Mouse (Mus musculus) cerebellum, adult 11 months (tissue): Measurements from ENCODE around the gene Mta1.

Experiments
- DNase-seq: peaks from one replicate; pipeline ENCODE4 v3.0.0; 2022

The Mta1 gene

DNA sequence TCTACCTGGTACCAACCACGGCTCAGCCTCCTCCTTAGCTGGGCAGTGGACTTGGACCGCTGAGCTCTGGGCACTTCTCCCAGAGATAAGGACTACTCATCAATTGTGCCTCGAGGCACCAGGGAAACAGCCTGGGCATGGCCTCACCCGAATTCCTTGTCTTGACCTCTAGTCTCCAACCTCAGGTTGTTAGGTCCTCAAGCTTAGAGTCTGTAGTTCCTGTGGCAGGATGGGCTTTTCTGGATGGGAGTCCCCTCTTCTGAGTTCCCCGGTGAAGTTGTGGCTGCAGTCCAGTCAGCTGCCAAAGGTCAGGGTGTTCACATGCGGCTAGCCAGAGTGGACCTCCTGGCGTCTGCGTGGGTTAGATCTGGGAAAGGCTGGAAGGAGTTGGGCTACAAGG lies 53.0 kb downstream of the Mta1 start:
- DNase-seq = no peak

DNA sequence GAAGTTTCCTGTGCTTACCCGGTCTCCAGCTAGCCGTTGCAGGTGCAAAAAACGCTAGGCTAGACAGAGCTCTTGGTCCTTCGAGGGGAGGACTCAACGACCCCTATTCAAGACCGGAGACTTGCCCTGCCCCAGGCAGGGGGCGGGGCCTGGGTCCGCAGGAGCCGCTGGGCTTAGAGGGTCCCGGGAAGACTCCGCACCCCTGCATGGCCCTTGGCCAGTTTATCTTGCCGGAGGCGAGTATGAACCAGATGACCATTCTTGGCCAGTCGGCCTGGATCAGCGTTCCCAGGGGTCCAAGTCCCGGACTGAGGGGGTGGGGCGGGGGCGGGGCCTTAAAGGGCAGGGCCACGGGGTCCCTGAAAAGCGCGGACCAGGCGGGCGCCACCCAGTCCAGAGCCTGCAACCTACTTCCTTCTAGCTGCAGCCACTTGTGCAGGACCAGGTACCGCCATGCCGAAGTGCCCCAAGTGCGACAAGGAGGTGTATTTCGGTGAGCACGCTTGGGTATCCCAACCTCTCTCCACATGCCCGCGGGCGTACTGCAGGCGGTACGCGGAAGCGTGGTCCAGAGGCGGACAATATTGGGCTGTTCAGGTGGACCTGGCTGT lies 53.7 kb downstream of the Mta1 start:
- no peak for DNase-seq

DNA sequence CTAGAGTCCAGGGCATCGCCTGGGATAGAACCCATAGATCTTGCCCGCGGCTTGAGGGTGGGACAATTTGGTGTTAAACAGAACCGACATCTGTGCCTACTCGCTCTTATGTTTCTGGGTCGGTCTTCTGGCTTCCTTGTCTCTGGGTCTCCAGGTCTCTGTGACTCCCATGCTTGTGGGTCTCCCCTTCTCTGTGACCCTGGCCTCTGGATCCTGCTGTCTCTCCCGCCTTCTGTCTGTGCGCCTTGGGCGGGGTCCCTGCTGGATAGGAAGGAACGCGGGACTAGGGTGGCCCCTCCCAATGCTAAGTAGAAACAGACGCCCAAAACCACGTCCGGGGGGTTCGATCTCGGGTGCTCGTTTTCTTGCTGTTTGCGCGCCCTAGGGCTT lies 54.2 kb downstream of the Mta1 start:
- DNase-seq = no peak

DNA sequence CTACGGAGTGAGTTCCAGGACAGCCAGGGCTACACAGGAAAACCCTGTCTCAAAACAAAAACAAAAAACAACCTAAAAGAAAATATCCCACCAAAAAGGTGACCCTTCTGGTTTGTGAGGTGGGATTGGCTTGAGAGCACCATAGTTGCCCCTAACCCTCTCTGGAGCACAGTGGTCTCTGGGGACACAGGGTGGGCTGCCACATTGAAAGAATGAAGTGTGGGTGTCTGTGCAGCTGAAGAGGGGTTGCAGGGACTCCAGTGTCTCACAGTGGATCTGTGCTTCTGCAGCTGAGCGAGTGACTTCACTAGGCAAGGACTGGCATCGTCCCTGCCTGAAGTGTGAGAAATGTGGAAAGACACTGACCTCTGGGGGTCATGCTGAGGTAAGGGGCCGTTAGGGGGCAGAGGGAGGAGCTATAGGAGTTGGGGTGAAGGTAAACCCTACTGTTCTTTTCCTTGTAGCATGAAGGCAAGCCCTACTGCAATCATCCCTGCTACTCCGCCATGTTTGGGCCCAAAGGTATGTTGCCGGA lies 55.0 kb downstream of the Mta1 start:
- no peak for DNase-seq

DNA sequence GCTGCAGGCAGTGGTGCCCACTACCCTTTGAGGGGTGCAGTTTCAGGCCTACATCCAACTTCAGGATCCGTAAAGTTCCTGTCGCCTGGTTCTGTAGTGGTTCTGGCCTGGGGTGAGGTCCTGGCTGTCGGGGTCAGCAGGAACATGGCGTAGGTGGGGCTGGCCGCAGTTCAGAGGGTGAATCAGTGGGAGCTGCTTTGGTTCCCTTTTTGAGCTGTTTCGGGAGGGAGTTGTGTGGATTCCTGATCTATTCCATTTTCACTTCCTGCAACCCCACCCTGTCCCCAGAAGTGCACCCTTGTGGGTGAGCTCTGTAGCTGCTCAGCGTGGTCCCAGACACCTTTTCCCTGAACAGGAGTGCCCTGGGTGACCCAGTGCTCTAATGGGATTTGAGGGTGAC lies 55.9 kb downstream of the Mta1 start:
- no peak for DNase-seq

DNA sequence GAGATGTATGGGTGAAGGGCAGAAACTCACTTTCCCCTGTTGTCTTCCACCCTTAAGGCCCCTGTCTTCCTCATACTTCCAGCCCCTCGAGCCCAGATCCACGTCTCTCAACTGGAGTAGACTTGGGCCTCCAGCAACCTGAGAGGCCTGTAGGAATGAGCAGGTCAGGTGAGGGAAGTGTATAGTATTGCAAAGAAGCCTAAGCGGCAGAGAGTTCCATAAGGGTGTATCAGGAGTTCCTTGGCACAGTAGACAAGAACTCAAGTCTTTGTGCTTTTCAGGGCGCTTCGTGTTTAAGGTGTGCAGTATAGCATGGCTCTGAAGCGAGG lies 56.6 kb downstream of the Mta1 start:
- no peak for DNase-seq

DNA sequence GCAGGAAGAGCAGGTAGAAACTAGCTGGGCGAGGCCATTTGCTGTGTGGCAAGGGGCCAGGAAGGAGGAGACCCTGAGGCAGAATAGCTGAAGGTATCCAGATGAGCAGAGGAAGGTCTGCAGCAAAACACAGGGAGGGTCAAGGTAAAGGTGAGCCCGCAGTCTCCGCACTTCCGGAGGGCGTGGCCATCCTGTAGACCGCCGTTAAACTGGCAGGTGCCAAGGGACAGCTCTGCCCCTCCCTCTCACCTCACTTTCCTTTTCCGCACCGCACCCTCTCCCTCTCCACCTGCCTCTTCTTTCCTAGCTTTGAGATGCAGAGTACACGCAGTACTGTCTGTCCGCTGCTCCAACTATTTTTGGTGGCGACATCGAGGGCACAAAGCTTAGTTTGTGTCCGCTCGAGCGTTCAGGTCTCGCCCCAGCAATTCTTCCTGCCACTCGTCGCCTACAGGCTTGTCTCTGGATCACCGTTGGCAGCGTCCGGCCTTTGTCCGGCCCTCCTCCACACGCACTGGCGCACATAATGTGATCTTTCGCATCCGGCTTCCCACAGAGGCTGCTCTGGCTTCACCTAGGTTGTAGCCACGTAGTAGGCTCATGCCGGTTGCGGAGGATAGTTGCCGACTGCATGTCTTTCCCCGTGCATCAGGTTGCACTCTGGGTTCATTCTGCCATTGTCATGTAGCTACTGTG lies 57.1 kb downstream of the Mta1 start:
- peak; percentile 53 for DNase-seq

DNA sequence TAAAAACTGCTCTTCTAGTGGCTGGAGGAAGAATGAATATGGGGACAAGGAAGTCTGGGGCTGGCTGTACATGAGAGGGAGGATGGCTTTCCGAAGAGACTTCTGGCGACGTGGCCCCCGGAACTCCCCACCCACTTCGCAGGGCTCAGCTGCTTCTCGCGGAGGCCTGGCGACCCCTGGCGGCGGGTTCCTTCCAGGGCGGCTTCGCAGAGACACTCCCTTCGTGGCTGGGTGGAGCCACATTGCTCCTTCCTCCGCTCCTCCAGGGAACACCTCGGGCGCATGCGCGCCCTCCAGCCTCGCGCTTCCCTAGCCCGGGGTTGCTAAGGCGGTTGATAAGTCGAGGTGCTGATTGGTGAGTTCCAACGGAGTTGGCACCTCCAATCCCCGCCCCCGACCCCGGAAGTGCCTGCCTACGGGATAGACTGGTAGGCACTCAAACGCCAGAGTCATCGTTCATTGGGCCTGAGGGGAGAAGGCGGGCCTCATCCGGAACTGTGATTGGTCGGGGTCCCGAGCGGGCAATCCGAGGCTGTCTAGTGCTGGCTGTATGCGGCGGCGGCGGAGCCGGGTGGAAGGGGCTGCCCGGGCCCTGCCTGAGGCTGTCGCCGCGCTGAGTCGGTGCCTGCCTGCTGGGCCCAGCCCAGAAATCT lies 57.9 kb downstream of the Mta1 start, which contains the start of gene Tedc1:
TSS of gene Tedc1 (plus strand) at position 535 of the 653 bp plus-strand sequence.
- DNase-seq = peak; percentile 99

DNA sequence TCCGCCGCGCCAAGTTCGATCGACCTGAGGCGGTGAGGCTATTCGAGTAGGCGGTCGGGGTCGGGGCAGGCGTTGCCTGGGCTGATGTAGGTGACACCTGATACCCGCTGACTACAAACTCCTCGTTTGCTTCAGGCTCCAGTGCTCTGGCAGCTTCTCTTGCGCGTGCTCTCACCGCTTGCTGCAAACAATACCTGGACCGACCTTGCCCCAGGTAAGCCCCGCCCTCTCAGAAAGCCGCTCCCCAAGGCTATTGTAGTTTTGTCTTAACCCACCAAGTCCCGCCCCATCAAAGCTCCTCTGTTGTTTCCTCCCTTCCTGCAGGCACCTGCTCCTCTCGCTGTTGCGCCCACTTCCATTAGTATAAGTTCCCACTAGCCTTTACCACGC lies 58.5 kb downstream of the Mta1 start:
- DNase-seq = no peak

DNA sequence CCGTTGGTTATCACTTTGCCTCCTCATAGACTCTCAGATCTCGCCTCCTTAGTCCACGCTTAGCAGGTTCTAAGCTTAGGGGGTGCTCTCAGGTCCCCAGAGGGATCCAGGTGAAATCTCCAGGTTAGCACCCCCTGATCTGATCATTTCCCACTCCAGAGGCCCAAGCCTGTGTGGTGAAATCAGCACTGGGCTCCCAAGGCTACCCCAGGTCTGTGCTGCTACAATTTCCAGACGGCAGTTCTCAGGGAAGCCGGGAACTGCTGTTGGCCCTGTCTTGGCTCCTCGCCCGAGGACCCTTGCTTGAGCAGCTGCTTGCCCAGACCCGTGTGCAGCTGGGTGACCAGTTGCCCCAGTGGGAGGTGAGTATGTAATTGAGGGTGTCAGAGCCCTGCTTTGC lies 58.9 kb downstream of the Mta1 start:
- peak; percentile 45 for DNase-seq

DNA sequence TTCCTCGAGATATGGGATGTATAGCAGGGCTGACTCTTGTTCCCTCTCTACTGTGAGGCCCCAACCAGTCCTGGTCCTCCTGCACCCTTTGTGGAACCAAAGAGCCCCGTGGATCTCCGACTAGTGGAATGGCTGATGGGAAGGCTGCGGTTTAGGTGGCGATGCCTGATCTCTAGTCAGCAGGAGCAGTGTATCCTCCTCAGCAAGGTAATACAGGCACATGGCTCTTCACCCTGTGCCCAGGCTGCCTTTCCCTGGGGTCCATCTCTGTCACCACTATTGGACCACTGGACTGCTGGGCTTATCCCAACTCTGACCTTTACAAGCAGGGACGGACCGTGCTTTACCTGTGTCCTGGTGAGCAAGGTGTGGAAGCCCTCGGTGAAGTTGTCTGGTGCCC lies 59.4 kb downstream of the Mta1 start:
- DNase-seq = no peak

DNA sequence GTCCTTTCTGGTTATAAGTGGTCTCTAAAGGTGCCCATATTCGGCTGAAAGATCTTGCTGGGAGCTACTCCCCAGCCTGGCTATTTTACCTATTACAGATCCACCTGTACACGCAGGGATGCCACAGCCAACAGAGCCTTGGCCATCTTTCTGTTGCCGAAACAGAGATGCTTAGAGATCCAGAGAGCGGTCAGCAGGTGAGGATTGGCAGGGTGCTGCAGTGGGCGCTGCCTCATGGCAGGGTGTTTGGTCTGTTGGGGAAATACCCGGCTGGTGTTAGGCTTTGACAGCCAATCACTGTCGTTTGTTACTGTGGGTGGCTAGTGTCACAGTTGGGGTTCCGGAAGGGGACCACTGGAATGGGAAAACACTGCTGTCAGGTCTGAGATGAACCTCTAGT lies 59.9 kb downstream of the Mta1 start:
- DNase-seq = no peak

DNA sequence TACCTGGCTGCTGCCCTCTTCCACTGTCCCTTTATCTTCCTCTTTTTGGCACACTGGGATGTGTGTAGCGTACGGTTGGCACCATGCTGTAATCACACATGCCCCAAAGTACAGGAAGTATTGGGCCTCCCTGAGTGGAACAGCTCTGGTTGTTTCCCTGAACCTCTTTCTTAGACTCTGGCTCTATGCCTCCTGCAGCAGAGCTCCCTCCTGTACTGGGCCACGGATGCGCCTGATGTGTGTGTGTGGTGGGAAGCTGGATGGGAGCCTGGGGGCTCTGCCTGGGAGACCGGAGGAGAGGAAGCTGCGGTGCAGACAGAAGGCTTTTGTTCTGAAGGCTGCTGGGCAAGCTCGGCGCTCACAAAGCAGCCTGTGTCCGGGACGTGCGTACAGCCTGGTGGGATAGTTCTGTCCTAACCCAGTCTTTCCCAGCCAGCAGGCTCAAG lies 65.5 kb downstream of the Mta1 start:
- DNase-seq = no peak

DNA sequence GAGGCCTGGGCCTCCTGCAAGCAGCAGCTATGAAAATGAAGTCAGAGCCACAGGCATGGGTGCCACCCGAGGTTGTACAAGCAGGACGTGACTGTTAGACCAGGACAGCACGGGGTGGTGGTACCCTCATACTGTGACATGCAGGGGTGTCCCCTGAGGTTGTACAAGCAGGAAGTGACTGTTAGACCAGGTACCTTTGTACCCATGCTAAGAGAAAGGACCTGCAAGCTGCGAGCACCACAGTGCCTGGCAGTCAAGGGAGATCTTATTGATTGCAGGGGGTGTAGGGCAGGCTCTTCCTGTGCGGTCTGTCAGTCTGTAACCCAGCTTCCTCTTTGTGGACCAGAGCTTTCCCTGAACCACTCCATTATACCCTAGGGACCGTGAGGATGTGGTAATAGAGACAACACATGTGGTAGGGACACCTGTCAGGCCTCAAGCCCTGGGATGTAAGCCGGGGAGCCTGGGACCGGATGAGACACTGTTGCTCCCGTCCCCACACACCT lies 70.0 kb downstream of the Mta1 start:
- DNase-seq = no peak

DNA sequence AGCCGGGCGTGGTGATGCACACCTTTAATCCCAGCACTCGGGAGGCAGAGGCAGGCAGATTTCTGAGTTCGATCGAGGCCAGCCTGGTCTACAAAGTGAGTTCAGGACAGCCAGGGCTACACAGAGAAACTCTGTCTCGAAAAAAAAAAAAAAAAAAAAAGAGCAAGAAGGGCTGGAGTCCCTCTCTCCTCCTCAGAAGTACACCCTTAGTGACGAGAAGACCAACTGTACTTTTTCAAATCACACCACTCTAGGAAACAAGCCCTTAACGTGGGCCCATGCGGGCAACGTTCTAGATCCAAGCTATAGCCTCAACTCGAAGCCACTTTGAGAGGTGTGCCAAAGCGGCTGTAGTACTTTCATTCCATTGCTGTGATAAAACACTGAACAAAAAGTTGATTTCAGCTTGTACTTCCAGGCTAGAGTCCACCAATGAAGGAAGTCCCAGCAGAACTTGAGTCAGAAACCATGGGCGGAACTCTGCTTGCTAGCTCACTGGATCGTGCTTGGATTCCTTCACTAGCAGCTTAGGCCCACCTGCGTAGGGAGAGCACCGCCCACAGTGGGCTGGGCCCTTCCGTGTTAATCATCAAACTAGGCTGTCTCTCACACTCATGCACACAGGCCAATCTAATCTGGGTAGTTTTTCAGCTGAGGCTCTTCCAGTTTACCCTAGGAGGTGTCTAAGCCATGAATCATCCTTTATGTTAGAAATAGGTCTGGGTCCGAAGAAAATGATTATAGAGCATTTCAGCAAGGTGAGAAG lies 79.1 kb downstream of the Mta1 start:
- no peak for DNase-seq

DNA sequence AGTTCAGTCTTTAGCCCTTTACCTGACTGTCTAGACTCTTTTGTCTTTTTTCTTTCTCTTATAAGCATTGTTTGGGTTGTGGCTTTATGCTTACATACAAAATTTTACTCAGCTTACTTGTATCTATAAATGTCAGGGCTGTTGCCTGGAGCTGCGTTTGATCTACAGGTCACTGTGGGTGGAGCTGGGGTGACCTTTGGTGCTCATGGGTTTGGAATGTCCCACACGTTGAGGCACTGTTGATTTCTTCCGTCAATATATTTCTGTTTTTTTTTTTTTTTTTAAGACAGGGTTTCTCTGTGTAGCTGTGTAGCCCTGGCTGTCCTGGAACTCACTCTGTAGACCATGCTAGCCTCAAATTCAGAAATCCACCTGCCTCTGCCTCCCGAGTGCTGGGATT lies 82.9 kb downstream of the Mta1 start:
- no peak for DNase-seq

DNA sequence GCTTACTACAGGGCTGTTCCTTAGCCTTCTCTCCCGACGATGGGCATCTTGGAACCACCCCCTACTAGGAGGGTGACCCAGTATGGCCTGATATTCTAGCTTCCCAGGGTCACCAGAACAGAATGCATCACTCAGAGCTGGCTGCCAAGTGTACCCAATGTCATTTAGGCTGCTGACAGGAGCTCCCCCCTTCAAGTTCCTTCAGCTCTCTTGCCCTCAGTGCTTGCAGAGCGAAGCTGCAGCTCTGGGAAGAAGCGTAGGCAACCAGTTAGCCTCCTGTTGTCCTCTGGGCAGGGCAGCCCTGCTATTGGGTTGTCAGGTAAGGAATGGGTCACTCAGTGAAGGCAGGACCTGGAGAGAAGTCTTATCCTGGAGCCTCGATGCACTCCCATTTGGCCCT lies 86.9 kb downstream of the Mta1 start:
- DNase-seq = no peak

DNA sequence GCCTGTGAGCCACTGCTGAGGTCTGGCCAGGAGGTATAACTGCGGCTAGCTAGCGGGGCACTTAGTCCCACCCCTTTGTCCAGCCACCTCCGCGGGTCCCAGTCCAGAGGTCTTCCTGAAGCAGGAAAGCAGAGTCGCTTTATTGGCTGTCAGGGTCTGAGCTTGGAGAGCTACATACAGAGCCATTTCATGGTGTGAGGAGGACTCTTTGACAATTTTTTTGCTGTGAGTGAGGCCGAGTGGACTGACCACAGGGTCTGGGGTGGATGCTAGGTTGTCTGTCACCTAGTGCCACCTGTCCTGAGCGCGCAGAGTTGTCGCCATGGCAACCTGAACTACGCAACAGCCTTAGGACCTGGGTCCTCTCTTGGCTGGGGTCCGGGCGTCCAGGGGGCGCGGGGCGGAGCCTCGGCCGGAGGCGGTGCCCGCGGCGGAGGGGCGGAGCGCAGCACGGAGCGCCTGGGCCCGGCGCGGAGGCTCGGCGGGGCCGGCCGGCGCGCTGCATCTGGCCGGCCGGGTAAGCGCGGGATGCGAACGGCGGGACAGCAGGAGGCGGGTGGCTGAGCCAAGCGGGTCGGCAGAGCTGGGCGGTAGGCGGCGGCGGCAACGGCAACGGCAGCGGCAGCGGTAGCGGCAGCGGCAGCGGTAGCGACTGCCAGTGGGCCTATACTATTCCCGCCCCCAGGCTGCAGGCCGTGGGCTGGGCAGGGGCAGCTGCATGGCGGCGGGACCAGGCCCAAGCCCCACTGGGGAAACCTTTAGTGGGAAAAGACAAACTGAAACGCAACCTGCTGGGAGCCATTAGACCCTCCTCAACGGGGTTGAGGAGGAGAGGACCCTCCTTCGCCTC lies 87.6 kb downstream of the Mta1 start, which contains the start of gene Tmem121:
TSS of gene Tmem121 (plus strand) at position 489 of the 850 bp plus-strand sequence.
- peak; percentile 64 for DNase-seq

DNA sequence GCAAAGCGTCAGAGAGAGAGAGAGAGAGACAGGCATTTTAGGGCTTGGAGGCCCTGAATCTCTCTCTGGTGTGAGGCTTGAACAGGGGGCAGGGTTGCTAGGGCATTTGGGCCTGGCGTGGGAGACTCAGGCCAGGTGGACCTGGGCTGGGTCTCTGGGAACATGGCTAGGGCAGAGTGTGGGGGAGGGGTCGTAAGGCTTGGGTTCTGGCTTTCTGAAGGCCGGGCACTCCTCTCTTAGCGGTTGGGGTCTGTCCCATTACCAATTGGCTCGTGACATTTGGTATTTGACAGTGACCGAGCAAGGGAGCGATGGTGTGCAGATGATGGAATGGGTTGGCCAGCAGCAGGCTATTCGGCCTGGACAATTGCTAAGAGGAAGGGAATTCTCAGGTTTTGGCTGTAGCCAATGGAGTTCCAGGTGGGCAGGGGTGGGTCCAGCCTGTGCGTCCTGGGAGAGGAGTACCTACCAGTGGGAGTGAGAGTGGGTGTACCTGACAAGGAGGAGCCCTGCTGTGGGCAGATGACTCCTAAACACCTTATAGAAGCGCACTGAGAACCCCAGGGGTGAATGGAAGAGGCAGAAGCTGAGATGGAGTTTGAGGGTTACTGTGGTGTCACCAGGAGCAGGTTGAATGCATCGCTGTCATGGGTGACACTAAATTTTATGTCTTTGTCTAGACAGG lies 88.4 kb downstream of the Mta1 start:
- peak; percentile 35 for DNase-seq
